Mouse (Mus musculus) limb, embryonic 12.5 days (tissue): ENCODE data around the gene Slc36a4. TPM values are rescaled to one million over a fixed set of nuclear protein-coding genes. Genes with fewer than 3 reads are reported as not detected.

Source experiments
- ATAC-seq: fragments of 200-750 bp; cut with Nextera tagmentation; 2 replicates; pipeline ENCODE4 v1.8.0; 2017; ENCODE audit warnings: low read depth, moderate TSS enrichment; ENCODE audit not compliant: insufficient number of reproducible peaks, insufficient read depth, low FRiP score, low TSS enrichment
- H3K27ac ChIP-seq: fragments of 300-500 bp; sonication (generic); 2 replicates; pipeline ENCODE4 v1.5.1; 2016; ENCODE audit warnings: mild to moderate bottlenecking, moderate library complexity
- H3K27me3 ChIP-seq: fragments of 300-500 bp; sonication (generic); 2 replicates; pipeline ENCODE4 v1.6.1; 2016; ENCODE audit warnings: mild to moderate bottlenecking, moderate library complexity
- H3K36me3 ChIP-seq: fragments of 300-500 bp; sonication (generic); 2 replicates; pipeline ENCODE4 v1.6.1; 2016; ENCODE audit warnings: mild to moderate bottlenecking, moderate library complexity
- H3K4me1 ChIP-seq: fragments of 300-500 bp; sonication (generic); replicated peaks from 2 replicates; pipeline ENCODE4 v1.6.1; 2016
- H3K4me2 ChIP-seq: fragments of 300-500 bp; sonication (generic); 2 replicates; pipeline ENCODE4 v1.6.1; 2016; ENCODE audit warnings: mild to moderate bottlenecking, moderate library complexity
- H3K4me3 ChIP-seq: fragments of 300-500 bp; sonication (generic); replicated peaks from 2 replicates; pipeline ENCODE4 v1.5.1; 2016; ENCODE audit warnings: mild to moderate bottlenecking
- H3K9ac ChIP-seq: fragments of 300-500 bp; sonication (generic); replicated peaks from 2 replicates; pipeline ENCODE4 v1.6.1; 2016; ENCODE audit warnings: mild to moderate bottlenecking, moderate library complexity
- H3K9me3 ChIP-seq: fragments of 300-500 bp; sonication (generic); 2 replicates; pipeline ENCODE4 v1.6.1; 2016; ENCODE audit warnings: mild to moderate bottlenecking, moderate library complexity
- WGBS: fragments of 180-500 bp; shearing (Covaris S2); methylation state at CpG from one replicate; pipeline ENCODE4 v1.1.7; 2016; 5-methylcytosine and 5-hydroxymethylcytosine counted together
- polyA plus RNA-seq: library from polyadenylated mRNA; unstranded; fragments of >200 nt; fragmentation: Nextera tagmentation; extraction: Ambion mirVana; gene quantifications from 2 replicates; pipeline ENCODE4 v1.2.1, GENCODE M21; 2016

Gene Slc36a4
- polyA plus RNA-seq, 1 experiment from 2014 or later: 24.6 TPM

DNA sequence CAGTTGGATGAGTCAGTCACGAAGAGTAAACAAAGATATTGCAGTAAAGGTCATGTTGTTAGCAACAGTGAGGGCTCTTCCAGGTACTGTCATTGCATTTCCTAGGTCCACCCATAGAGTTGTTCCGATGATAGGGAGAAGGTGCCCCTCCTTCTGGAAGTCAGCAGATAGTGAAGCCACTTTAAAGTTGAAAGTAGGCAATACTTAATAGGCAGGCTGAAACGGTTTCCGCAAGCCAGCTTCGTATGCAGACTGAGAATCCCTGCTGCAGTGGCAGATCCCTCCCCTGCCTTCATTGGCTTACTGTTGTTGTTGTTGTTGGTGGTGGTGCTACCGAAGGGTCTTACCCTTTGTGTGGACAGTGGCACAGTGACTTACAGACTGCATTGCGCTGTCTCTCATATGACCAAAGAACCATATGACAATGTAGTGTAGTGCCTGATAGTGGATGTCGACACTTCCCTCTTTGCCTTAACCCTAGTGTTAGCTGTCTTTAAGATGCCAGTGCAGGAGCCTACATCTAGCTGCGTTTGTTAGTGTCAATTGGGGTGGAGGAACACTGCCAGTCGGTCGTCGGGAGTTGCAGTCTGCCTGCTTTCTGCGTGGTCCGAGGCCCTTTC, 449 bp upstream of the Slc36a4 start:
- Histone ChIP-seq H3K4me3 (peak overlapping the region; percentile 76), H3K9ac (peak overlapping the region; percentile 89), H3K27ac (peak overlapping the region; percentile 84; the same call in 1 of the 2 replicates), H3K9me3 (no peaks in the 10 kb centered on the region), H3K36me3 (no peaks in the 10 kb centered on the region), H3K4me2 (peak overlapping the region; percentile 74), H3K4me1 (peaks cover 27% of the 10 kb centered on the region), H3K27me3 (no peaks in the 10 kb centered on the region)
- 19% methylated on average over 14 of the region's 14 CpGs for WGBS
- ATAC-seq: no peak

DNA sequence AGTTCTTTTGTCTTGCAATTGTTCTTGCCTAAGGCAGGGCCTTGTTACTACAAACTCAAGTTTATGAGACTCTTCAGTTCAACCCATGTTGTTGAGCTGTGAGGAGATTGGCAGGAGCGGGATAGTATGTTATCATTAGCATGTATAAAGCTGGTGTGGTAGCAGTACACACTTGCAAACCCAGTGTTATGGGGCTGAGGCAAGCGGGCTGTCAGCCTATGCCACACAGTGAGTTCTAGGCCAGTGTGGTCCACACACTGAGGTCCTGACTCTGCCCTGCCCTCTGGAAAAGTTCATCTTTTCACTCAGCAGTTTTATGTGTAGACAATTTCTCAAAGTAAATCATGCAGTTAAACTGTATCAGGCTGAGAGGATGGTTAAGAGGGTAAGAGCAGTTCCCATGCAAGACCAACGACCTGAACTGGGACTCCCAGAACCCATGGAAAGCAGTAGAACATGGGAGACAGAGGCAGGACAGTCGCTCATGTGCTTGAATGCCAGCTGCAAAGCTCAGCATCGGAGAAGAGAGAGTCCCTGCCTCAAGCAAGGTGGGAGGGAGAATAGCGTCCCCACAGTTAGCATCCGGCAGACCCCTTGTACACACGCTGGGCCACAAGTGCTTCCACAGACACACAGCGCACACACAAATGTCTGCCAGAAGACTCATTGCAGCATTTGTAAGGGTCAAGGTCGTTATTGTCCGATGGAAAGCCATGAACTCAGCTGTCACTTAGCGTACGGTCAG, 1.5 kb downstream of the Slc36a4 start:
- WGBS: 91% methylated on average over 13 of the region's 13 CpGs
- no peak for ATAC-seq
- peak overlapping the region; percentile 76 for H3K4me3 ChIP-seq
- peaks cover 27% of the 10 kb centered on the region for H3K4me1 ChIP-seq
- H3K27me3 ChIP-seq: no peaks in the 10 kb centered on the region
- peak overlapping the region; percentile 89; the same call in 1 of the 2 replicates for H3K9ac ChIP-seq
- no peak overlapping the region for H3K27ac ChIP-seq
- peak overlapping the region; percentile 74 for H3K4me2 ChIP-seq
- no peaks in the 10 kb centered on the region for H3K9me3 ChIP-seq
- no peaks in the 10 kb centered on the region for H3K36me3 ChIP-seq

- H3K27me3 ChIP-seq: no peaks in the 10 kb centered on the region
- H3K4me3 ChIP-seq: no peak overlapping the region
- ATAC-seq: no peak
- H3K27ac ChIP-seq: no peak overlapping the region
- 77% methylated on average over 7 of the region's 7 CpGs for WGBS
- H3K4me2 ChIP-seq: 0 out of 2 replicates have a peak overlapping the region, but pooled peaks have one; percentile 10
- peaks cover 27% of the 10 kb centered on the region for H3K4me1 ChIP-seq
- H3K36me3 ChIP-seq: no peaks in the 10 kb centered on the region
- H3K9me3 ChIP-seq: no peaks in the 10 kb centered on the region
- 0 out of 2 replicates have a peak overlapping the region, but pooled peaks have one; percentile 4 for H3K9ac ChIP-seq
Measured at GRCm38 (mm10) chr9:15711676-15712075, 2.1 kb downstream of the Slc36a4 start.

DNA sequence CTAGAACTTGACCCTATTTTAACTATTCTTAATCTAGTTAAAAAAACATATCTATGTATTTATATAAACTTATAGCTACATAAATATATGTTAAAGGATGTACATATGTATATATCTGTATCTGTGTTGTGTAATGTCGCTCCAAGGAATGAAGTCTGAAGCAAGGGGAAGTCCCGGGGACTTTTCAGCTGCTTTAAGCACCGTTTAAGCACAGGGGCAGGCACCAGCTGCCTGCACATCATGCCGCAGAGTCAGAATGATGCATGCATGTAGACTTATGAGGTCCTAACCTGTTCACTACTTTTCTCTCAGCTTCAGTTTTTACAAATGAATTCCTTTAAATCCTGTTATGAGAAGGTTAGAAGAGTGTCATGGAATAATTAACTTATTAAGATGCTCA, 5.3 kb downstream of the Slc36a4 start:
- peaks cover 24% of the 10 kb centered on the region for H3K4me1 ChIP-seq
- no peak overlapping the region for H3K27ac ChIP-seq
- H3K9me3 ChIP-seq: no peaks in the 10 kb centered on the region
- no peak overlapping the region for H3K9ac ChIP-seq
- H3K27me3 ChIP-seq: no peaks in the 10 kb centered on the region
- no peaks in the 10 kb centered on the region for H3K36me3 ChIP-seq
- ATAC-seq: no peak
- H3K4me2 ChIP-seq: no peak overlapping the region
- 88% methylated on average over 4 of the region's 4 CpGs for WGBS
- no peak overlapping the region for H3K4me3 ChIP-seq

GRCm38 (mm10) chr9:15715193-15715989, 5.9 kb downstream of the Slc36a4 start:
- peaks cover 21% of the 10 kb centered on the region for H3K4me1 ChIP-seq
- WGBS: 89% methylated on average over 11 of the region's 11 CpGs
- no peak for ATAC-seq
- 0 out of 2 replicates have a peak, but pooled peaks cover 1% of the 10 kb centered on the region for H3K36me3 ChIP-seq
- no peaks in the 10 kb centered on the region for H3K27me3 ChIP-seq
- no peaks in the 10 kb centered on the region for H3K9me3 ChIP-seq
- no peak overlapping the region for H3K9ac ChIP-seq
- H3K27ac ChIP-seq: no peak overlapping the region
- H3K4me3 ChIP-seq: no peak overlapping the region
- no peak overlapping the region for H3K4me2 ChIP-seq

- no peak overlapping the region for H3K27ac ChIP-seq
- ATAC-seq: no peak
- WGBS: 90% methylated on average over 4 of the region's 4 CpGs
- no peaks in the 10 kb centered on the region for H3K9me3 ChIP-seq
- H3K27me3 ChIP-seq: no peaks in the 10 kb centered on the region
- H3K4me3 ChIP-seq: no peak overlapping the region
- H3K4me1 ChIP-seq: peaks cover 1% of the 10 kb centered on the region
- no peak overlapping the region for H3K4me2 ChIP-seq
- H3K9ac ChIP-seq: no peak overlapping the region
- peaks cover 15% of the 10 kb centered on the region for H3K36me3 ChIP-seq
Measured at GRCm38 (mm10) chr9:15717363-15717762, 7.8 kb downstream of the Slc36a4 start.

- no peaks in the 10 kb centered on the region for H3K27me3 ChIP-seq
- no peak overlapping the region for H3K9ac ChIP-seq
- no peak overlapping the region for H3K4me2 ChIP-seq
- peaks cover 24% of the 10 kb centered on the region for H3K36me3 ChIP-seq
- no peak overlapping the region for H3K27ac ChIP-seq
- H3K4me1 ChIP-seq: no peaks in the 10 kb centered on the region
- WGBS: 85% methylated on average over 6 of the region's 6 CpGs
- ATAC-seq: no peak
- H3K4me3 ChIP-seq: no peak overlapping the region
- H3K9me3 ChIP-seq: no peaks in the 10 kb centered on the region
Measured at GRCm38 (mm10) chr9:15718295-15718694, 8.8 kb downstream of the Slc36a4 start.

- ATAC-seq: no peak
- H3K4me1 ChIP-seq: no peaks in the 10 kb centered on the region
- H3K27ac ChIP-seq: no peak overlapping the region
- H3K27me3 ChIP-seq: no peaks in the 10 kb centered on the region
- H3K36me3 ChIP-seq: peaks cover 37% of the 10 kb centered on the region
- no peaks in the 10 kb centered on the region for H3K9me3 ChIP-seq
- H3K4me2 ChIP-seq: no peak overlapping the region
- H3K9ac ChIP-seq: no peak overlapping the region
- no peak overlapping the region for H3K4me3 ChIP-seq
- WGBS: 87% methylated on average over 14 of the region's 14 CpGs
Measured at GRCm38 (mm10) chr9:15719594-15719993, 10.1 kb downstream of the Slc36a4 start.

GRCm38 (mm10) chr9:15720556-15720955, 11.0 kb downstream of the Slc36a4 start:
- Histone ChIP-seq H3K4me2 (no peak overlapping the region), H3K27ac (no peak overlapping the region), H3K9ac (no peak overlapping the region), H3K4me3 (no peak overlapping the region), H3K27me3 (no peaks in the 10 kb centered on the region), H3K4me1 (no peaks in the 10 kb centered on the region), H3K9me3 (no peaks in the 10 kb centered on the region), H3K36me3 (peaks cover 47% of the 10 kb centered on the region)
- ATAC-seq: no peak
- WGBS: 89% methylated on average over 8 of the region's 8 CpGs

DNA sequence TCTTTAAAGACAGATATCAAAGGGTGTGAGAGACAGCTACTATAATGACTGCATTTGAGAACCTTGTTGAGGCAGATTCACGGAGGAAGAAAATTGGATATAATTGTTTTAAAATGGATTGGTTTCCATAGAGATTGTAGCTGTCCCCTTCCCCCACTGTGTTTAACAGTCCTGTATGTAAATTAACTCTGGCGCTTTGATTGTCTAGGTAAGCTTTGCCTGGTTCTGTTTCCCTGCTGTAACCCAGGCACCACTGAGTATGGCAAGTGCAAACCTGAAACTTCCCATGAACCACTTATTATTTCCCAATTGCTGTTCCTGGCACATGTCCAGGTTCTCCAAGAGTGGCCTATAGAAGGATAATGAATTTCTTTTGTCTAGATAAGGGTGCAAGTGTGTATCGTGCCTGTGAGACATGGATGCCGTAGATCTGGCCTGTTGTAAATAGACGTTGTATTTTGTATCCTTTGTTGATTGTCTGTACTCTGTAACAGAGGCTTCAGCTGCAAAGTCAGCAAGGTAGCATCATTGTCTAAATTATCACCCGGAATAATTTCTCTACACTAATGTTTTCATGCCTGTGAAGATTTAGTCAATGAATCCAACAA, 11.8 kb downstream of the Slc36a4 start:
- Histone ChIP-seq H3K4me3 (no peak overlapping the region), H3K27me3 (no peaks in the 10 kb centered on the region), H3K27ac (no peak overlapping the region), H3K4me2 (no peak overlapping the region), H3K9ac (no peak overlapping the region), H3K4me1 (no peaks in the 10 kb centered on the region), H3K36me3 (peaks cover 55% of the 10 kb centered on the region), H3K9me3 (no peaks in the 10 kb centered on the region)
- WGBS: 79% methylated on average over 6 of the region's 6 CpGs
- no peak for ATAC-seq

- ATAC-seq: no peak
- Histone ChIP-seq H3K36me3 (peaks cover 66% of the 10 kb centered on the region), H3K4me2 (no peak overlapping the region)
Measured at GRCm38 (mm10) chr9:15722506-15722905, 13.0 kb downstream of the Slc36a4 start.

More at GRCm38 (mm10) chr9:15722506-15722905, 13.0 kb downstream of the Slc36a4 start:
- Histone ChIP-seq H3K4me3 (no peak overlapping the region), H3K9me3 (no peaks in the 10 kb centered on the region), H3K9ac (no peak overlapping the region), H3K27ac (no peak overlapping the region), H3K27me3 (no peaks in the 10 kb centered on the region), H3K4me1 (no peaks in the 10 kb centered on the region)
- WGBS: 86% methylated on average over 8 of the region's 8 CpGs
